Mouse (Mus musculus) hindbrain, embryonic 13.5 days (tissue): ENCODE results near the gene Skida1. TPM values are rescaled to one million over a fixed set of nuclear protein-coding genes. Genes with fewer than 3 reads are reported as not detected.

ENCODE experiments used
- ATAC-seq: fragments of 200-750 bp; cut with Nextera tagmentation; 2 replicates; pipeline ENCODE4 v1.8.0; 2017; ENCODE audit warnings: moderate TSS enrichment; ENCODE audit not compliant: low FRiP score
- H3K27ac ChIP-seq: fragments of 300-500 bp; sonication (generic); 2 replicates; pipeline ENCODE4 v1.5.1; 2015; ENCODE audit warnings: inconsistent platforms, mild to moderate bottlenecking, moderate library complexity
- H3K27me3 ChIP-seq: fragments of 300-500 bp; sonication (generic); 2 replicates; pipeline ENCODE4 v1.6.1; 2015; ENCODE audit warnings: mild to moderate bottlenecking, inconsistent platforms
- H3K36me3 ChIP-seq: fragments of 300-500 bp; sonication (generic); 2 replicates; pipeline ENCODE4 v1.6.1; 2015; ENCODE audit warnings: mild to moderate bottlenecking, inconsistent platforms
- H3K4me1 ChIP-seq: fragments of 300-500 bp; sonication (generic); replicated peaks from 2 replicates; pipeline ENCODE4 v1.6.1; 2015; ENCODE audit warnings: inconsistent platforms
- H3K4me2 ChIP-seq: fragments of 300-500 bp; sonication (generic); 2 replicates; pipeline ENCODE4 v1.6.1; 2015; ENCODE audit warnings: inconsistent platforms, mild to moderate bottlenecking, moderate library complexity
- H3K4me3 ChIP-seq: fragments of 300-500 bp; sonication (generic); 2 replicates; pipeline ENCODE4 v1.5.1; 2015; ENCODE audit warnings: mild to moderate bottlenecking, inconsistent platforms
- H3K9ac ChIP-seq: fragments of 300-500 bp; sonication (generic); 2 replicates; pipeline ENCODE4 v1.6.1; 2015; ENCODE audit warnings: mild to moderate bottlenecking, inconsistent platforms
- H3K9me3 ChIP-seq: fragments of 300-500 bp; sonication (generic); 2 replicates; pipeline ENCODE4 v1.6.1; 2016; ENCODE audit warnings: inconsistent platforms
- WGBS: fragments of 180-500 bp; shearing (Covaris S2); methylation state at CpG from one replicate; pipeline ENCODE4 v1.1.7; 2015; 5-methylcytosine and 5-hydroxymethylcytosine counted together
- polyA plus RNA-seq: library from polyadenylated mRNA; unstranded; fragments of >200 nt; fragmentation: Nextera tagmentation; extraction: Ambion mirVana; gene quantifications from 2 replicates; pipeline ENCODE4 v1.2.1, GENCODE M21; 2015

The Skida1 gene
- polyA plus RNA-seq, 1 experiment from 2014 or later, result 12.7 TPM

DNA sequence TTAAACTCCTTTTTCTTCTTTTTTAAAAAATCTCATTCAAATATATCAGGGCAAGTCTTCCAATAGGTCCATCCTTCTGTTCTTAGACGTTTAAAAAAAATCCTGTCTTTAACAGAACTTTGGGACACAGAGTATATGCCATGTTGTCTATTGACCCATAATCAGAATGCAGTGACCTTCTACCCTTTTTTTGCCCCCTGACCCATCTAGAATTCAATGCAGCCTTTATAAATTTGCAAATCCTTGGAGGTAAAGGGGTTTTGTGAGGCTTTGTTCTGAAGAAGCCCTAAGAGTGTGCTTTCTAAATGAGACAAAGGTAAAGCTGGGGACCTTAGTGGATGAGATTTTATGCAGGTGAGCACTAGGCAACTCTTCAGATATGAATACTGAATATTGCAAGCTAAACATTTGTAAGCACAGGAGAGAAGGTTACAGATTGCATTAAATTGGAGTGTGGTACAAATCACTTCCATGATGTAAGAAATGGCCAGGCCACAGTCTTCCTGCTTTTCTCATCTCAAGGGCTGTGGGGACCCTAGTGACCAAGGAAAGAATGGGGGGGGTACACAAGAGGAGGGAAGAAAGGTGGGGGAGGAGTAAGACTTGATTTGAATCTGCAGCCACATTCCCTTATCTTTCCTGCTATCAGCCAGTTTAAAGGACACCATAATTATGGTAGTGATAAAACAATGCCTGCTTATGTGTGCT is 4.5 kb upstream of the Skida1 start:
- WGBS, result 17% methylated on average over 1 of the region's 1 CpGs
- H3K4me1 ChIP-seq, result peaks cover 48% of the 10 kb centered on the region
- H3K9ac ChIP-seq, result no peak overlapping the region; the same call in 1 of the 2 replicates

DNA sequence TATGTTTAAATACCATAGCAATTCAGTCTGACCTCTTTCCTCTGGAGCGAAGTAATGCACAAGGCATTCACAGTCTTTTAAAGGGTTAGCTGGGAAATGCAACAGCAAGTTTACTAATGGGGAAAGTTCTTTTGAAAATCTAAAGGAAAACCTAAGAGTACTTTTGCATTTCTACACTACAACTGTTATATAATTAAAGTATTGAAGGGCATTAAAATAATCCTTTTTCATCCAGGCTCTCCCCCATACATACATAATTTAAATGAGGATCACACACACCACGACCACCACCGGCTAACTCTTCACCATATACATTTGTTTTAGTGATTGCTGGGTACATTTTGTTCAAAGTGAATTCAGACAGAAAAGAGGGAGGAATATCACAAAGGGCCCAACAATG is 3.7 kb upstream of the Skida1 start:
- no peaks in the 10 kb centered on the region for H3K27me3 ChIP-seq
- WGBS, result 19% methylated on average over 3 of the region's 3 CpGs
- peaks cover 48% of the 10 kb centered on the region for H3K4me1 ChIP-seq
- no peak overlapping the region for H3K9ac ChIP-seq
- H3K9me3 ChIP-seq, result no peaks in the 10 kb centered on the region
- no peak overlapping the region for H3K27ac ChIP-seq
- no peaks in the 10 kb centered on the region for H3K36me3 ChIP-seq
- H3K4me2 ChIP-seq, result 0 out of 2 replicates have a peak overlapping the region, but pooled peaks have one; percentile 21
- no peak overlapping the region for H3K4me3 ChIP-seq
- ATAC-seq, result no peak

More for the DNA sequence above, 4.5 kb upstream of the Skida1 start:
- Histone ChIP-seq H3K27ac (peak overlapping the region; percentile 31; the same call in 1 of the 2 replicates), H3K4me3 (no peak overlapping the region), H3K36me3 (no peaks in the 10 kb centered on the region), H3K9me3 (no peaks in the 10 kb centered on the region), H3K27me3 (no peaks in the 10 kb centered on the region), H3K4me2 (no peak overlapping the region)
- no peak for ATAC-seq

DNA sequence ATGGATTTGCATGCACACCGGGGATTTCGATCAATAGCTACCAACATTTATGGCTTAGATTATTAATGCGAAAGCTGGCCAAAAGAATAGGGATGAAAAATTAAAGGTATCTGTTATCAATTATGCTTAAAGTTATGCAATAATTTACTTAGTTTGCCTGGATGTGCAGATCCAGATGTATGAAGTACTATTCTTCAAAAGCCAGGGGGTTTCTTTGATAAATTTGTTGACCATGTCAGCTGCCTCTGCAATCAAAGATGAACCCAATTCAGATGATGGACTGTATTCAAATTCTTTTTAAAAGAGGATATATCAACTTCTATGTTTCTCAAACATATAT is 3.0 kb upstream of the Skida1 start:
- Histone ChIP-seq H3K4me1 (peaks cover 48% of the 10 kb centered on the region), H3K9ac (peak overlapping the region; percentile 71; the same call in 1 of the 2 replicates), H3K27ac (peak overlapping the region; percentile 100), H3K4me3 (peak overlapping the region; percentile 12; the same call in 1 of the 2 replicates), H3K27me3 (no peaks in the 10 kb centered on the region), H3K9me3 (no peaks in the 10 kb centered on the region), H3K4me2 (peak overlapping the region; percentile 91), H3K36me3 (no peaks in the 10 kb centered on the region)
- ATAC-seq, result no peak
- 9% methylated on average over 3 of the region's 3 CpGs for WGBS

DNA sequence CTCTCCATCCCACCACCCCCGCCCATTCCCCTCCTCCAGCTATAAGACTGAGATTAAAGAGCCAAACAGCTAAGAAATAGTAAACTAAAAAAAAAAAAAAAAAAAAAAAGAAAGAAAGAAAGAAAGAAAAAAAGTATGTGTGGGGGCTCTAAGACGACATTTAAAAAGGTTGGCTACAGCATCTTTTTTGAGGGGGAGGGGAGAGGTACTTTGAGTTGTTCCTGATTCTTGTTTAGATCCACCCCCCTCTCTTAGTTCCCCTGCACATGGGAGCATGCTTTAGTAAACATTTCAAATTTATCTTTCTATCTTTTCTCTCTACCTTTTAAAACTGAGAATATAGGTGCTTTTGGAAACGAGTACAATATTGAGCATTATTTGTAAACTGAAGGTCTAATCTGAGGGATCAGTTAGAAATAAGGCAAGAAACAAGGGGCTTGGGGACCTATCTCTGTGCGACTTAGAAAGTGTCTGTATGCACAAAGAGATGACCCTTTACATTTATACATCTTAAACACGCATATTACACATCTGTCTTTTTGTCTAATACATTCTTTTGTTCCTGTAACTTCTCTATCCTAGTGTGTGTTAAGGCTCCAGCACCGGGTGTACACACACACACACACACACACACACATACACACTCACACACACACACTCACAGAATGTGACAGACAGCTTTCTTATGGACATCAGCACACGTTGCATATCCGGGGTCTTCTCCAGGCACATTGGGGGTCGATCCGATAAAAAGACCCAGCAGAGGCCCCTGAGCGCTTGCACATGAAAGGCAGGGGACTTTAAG is 2.4 kb upstream of the Skida1 start:
- Histone ChIP-seq H3K27me3 (no peaks in the 10 kb centered on the region), H3K4me3 (peak overlapping the region; percentile 90; the same call in 1 of the 2 replicates), H3K9me3 (no peaks in the 10 kb centered on the region), H3K27ac (peak overlapping the region; percentile 100), H3K36me3 (no peaks in the 10 kb centered on the region), H3K4me1 (peaks cover 48% of the 10 kb centered on the region), H3K4me2 (peak overlapping the region; percentile 91), H3K9ac (peak overlapping the region; percentile 71)
- ATAC-seq, result no peak
- 7% methylated on average over 11 of the region's 11 CpGs for WGBS

DNA sequence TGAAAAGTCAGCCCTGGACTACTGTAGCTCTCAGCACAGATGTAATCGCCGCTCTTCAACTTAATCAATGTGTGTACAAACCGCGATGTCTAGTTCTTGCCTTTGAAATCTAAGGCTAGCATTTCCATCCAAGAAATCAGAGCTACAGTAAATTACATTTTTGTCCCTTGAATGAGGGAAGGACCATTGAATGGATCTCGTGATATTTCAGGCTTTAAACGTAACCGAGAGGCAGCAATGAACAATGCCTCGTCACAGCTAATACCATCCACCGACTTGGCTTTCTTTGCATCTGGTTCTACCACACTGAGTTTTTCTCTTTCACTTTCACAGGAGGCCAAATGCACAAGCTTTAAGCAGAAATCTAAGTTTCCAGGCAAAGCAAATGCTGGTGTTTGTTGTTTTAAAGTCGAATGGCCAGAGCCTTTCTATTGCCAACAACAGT is 1.7 kb upstream of the Skida1 start:
- Histone ChIP-seq H3K36me3 (no peaks in the 10 kb centered on the region), H3K4me2 (peak overlapping the region; percentile 91), H3K9me3 (no peaks in the 10 kb centered on the region), H3K4me1 (peaks cover 43% of the 10 kb centered on the region), H3K27ac (peak overlapping the region; percentile 100), H3K4me3 (peak overlapping the region; percentile 90), H3K9ac (peak overlapping the region; percentile 71), H3K27me3 (no peaks in the 10 kb centered on the region)
- WGBS, result 5% methylated on average over 10 of the region's 10 CpGs
- ATAC-seq, result no peak

DNA sequence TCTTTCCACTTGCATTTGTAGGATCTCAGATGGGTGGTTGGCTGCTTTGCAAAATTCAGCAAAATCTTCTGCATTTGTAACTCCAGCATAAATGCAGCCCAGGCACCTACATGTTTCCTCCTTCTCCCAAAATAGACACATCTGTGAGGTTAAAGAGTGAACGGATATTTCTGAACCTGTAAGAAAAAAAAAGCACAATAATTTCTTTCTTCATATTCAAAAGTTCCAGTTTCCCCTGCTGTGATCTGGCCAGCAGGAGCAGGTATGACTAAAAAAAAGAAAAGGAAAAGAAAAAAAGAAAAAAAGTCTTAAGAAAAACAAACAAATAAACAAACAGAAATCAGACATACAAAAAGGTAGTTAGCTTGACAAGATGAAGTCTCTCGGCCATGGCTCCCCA is 1.2 kb upstream of the Skida1 start:
- Histone ChIP-seq H3K36me3 (no peaks in the 10 kb centered on the region), H3K9ac (peak overlapping the region; percentile 100), H3K27me3 (no peaks in the 10 kb centered on the region), H3K4me3 (peak overlapping the region; percentile 90), H3K9me3 (no peaks in the 10 kb centered on the region), H3K4me2 (peak overlapping the region; percentile 91), H3K4me1 (peaks cover 38% of the 10 kb centered on the region), H3K27ac (peak overlapping the region; percentile 100)
- WGBS, result 3% methylated on average over 2 of the region's 2 CpGs
- ATAC-seq, result no peak

DNA sequence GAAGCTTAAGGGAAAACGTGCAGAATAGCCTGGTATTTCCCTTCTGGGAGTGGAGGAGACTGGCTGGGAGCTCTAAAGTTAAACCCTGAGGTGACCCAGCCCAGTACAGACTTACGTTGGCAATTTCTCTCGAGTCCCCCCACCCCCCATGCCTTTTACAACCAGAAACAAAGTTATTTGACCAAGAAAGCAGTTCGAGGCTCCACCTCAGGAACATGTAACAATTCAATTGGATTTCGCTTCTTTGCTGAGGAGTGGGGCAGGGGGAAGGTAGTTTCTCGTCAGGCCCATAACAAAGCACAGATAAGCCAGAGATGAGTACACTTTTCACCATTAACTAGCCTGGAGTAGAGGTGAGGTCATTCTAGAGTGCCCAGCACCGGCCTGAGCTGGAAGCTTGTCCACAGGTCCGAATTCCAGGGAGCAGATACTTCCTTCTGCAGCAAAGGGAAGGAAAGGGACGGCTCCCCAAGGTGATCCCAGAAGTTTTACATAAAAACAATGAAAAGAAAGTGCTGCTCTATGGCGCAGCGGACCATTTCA is 499 bp upstream of the Skida1 start:
- H3K4me1 ChIP-seq, result peaks cover 40% of the 10 kb centered on the region
- peak overlapping the region; percentile 100 for H3K27ac ChIP-seq
- peak overlapping the region; percentile 91 for H3K4me2 ChIP-seq
- H3K9me3 ChIP-seq, result no peaks in the 10 kb centered on the region
- peak; percentile 46; the same call in 1 of the 2 replicates for ATAC-seq
- no peaks in the 10 kb centered on the region for H3K27me3 ChIP-seq
- H3K36me3 ChIP-seq, result no peaks in the 10 kb centered on the region
- H3K4me3 ChIP-seq, result peak overlapping the region; percentile 90
- 1% methylated on average over 11 of the region's 11 CpGs for WGBS
- H3K9ac ChIP-seq, result peak overlapping the region; percentile 100

DNA sequence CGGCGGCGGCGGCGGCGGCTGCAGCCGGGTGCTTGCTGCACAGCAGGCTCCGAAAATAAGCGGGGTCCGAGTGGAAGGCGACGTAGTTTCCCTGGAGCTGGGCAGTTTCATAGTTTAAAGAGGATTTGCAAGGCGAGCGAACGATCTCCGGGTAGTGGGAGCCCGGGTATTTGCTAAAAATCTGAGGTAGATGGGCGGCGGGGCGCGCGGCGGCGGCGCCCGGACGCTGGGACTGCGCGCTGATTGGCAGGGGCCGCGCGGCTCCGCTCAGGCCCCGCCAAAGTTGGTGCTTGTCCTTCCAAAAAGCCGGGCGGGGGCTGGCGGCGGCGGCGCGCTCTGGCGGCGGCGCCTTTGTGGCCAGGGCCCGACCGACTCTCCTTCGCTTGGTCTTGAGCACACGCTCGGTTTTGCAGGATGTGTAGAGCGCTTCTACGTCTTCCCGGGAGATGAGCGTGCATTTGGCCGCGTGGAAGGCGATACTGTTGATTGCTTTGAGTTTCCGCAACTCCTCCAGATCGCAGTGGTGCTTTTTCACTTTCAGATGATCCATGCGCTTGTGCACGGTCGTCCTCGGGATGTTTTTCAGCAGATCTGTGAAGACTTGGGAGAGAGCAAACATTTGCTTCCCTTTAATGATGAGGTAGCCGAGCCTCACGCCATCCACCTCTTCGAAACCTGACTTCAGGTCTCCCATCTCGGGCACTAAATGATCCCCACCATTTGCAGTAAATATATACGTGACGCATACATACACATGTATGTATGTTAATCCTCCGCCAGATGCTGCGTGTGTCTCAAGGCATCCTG is 1.0 kb downstream of the Skida1 start:
- Histone ChIP-seq H3K4me2 (peak overlapping the region; percentile 91), H3K4me3 (peak overlapping the region; percentile 90), H3K9me3 (no peaks in the 10 kb centered on the region), H3K9ac (peak overlapping the region; percentile 100), H3K4me1 (peaks cover 41% of the 10 kb centered on the region), H3K36me3 (no peaks in the 10 kb centered on the region), H3K27me3 (no peaks in the 10 kb centered on the region), H3K27ac (peak overlapping the region; percentile 100)
- peak; percentile 53 for ATAC-seq
- under 1% methylated on average over 70 of the region's 70 CpGs for WGBS

DNA sequence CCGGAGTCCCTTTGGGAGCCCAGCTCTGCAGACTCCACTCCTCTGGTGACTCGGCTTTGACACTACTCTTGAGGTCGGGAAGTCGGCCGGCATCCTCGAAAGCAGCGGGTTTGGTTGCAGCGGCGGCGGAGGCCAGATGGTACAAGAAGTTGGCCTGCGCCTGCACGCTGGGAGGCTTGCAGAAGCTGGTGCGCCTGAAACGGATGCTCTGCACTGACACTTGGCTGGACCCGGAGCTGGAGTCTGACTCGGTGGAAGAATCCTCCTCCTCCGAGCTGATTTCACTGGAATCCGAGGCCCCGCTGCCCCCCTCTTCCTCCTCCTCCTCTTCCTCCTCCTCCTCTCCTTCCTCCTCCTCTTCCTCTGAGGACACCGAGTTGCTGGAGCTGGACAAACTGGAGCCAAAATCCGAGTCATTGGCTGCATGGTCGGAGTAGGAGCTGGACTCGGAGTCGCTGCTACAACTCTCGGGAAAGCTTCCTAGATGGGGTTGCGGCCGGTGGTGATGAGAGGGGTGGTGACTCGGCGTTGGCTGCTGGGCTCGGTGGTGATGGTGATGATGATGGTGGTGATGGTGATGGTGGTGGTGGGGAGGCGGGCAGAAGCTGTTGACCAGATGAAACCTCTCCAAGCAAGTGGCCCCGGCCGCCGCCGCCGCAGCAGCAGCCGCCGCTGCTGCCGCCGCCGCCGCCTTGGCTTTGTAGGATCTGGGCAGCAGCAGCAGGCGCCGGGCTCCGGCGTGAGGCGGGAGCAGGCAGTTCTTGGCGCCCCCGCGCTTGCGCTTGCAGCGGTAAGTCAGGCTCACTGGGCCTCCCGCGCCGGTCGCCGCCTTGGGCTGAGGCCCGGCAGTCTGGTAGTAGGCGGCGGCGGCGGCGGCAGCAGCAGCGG is 1.8 kb downstream of the Skida1 start:
- peak overlapping the region; percentile 91 for H3K4me2 ChIP-seq
- no peaks in the 10 kb centered on the region for H3K36me3 ChIP-seq
- peak overlapping the region; percentile 100 for H3K9ac ChIP-seq
- no peaks in the 10 kb centered on the region for H3K27me3 ChIP-seq
- ATAC-seq, result peak; percentile 23; the same call in 1 of the 2 replicates
- H3K27ac ChIP-seq, result peak overlapping the region; percentile 100
- peak overlapping the region; percentile 90 for H3K4me3 ChIP-seq
- peaks cover 49% of the 10 kb centered on the region for H3K4me1 ChIP-seq
- WGBS, result under 1% methylated on average over 59 of the region's 64 CpGs
- H3K9me3 ChIP-seq, result no peaks in the 10 kb centered on the region

DNA sequence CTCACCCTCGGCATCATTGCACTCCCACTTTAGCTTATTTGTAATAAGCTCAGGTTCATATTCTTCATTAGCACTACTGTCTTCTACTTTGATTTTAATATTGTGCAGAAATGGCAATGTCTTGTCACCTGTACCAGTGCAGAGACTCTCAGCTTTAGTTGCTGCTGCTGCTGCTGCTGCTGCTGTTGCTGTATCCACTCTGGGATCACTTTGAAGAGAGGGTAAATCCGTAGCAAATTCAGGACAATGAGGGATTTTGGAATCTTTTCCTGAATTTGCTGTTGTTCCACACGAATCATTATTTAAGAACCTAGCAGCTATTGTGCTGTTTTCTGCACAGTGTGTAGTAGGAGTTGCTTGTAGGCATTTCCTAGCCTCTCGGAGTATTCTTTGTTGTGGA is 2.7 kb downstream of the Skida1 start:
- Histone ChIP-seq H3K9me3 (no peaks in the 10 kb centered on the region), H3K36me3 (no peaks in the 10 kb centered on the region), H3K9ac (peak overlapping the region; percentile 100), H3K4me2 (peak overlapping the region; percentile 91), H3K27me3 (no peaks in the 10 kb centered on the region), H3K4me3 (peak overlapping the region; percentile 90), H3K4me1 (peaks cover 51% of the 10 kb centered on the region), H3K27ac (peak overlapping the region; percentile 100)
- ATAC-seq, result no peak
- 0% methylated on average over 4 of the region's 4 CpGs for WGBS

DNA sequence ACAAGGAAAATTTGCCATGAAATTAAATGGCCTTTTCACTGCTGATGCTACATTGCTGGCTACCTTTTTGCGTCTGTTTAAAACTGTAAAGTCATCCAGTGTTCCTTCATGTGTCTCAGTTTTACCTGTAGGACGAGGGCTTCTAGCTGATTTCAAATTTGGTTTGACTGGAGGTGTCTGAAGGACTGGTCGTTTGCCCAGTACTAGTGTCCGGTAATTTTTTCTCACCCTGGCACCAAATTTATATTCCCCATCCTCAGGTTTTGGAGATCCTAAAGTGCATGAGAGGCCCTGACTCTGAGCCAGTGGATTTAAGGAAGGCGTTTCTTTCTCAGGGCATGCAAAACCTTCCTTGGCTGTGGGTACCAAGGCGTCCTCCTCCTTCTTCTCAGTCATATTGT is 3.1 kb downstream of the Skida1 start:
- H3K27me3 ChIP-seq, result no peaks in the 10 kb centered on the region
- H3K27ac ChIP-seq, result peak overlapping the region; percentile 100
- no peak for ATAC-seq
- no peaks in the 10 kb centered on the region for H3K36me3 ChIP-seq
- H3K9ac ChIP-seq, result peak overlapping the region; percentile 100
- 2% methylated on average over 6 of the region's 6 CpGs for WGBS
- H3K9me3 ChIP-seq, result no peaks in the 10 kb centered on the region
- peak overlapping the region; percentile 91 for H3K4me2 ChIP-seq
- peak overlapping the region; percentile 90 for H3K4me3 ChIP-seq
- H3K4me1 ChIP-seq, result peaks cover 52% of the 10 kb centered on the region
